Mouse (Mus musculus) frontal cortex, postnatal 36 days (tissue): ENCODE results near the gene Ambra1.
"Not testable (repeated sequence)": the region's sequence is repeated elsewhere in the genome, so short reads cannot be mapped to it uniquely, and the experiment has no call there.

Source experiments
- DNase-seq, 2 experiments: peaks; one replicate each; pipeline ENCODE4 v3.0.0; 2022; ENCODE audit warnings: low spot score in 2 of 2

The Ambra1 gene

GRCm38 (mm10) chr2:91729971-91730821 is at the start of gene Ambra1:
Gene Ambra1, plus strand, starts transcription at chr2:91730134.
- DNase-seq: peak; percentile 83 to 95

- DNase-seq: peak; percentile 49 to 71
These were observed 47.1 kb upstream of the Ambra1 start for GRCm38 (mm10) chr2:91682850-91683249.

GRCm38 (mm10) chr2:91683919-91684318 is 46.0 kb upstream of the Ambra1 start:
- no peak for DNase-seq

- peak in 1 of 2 experiments; percentile 44 for DNase-seq
These were observed 40.5 kb upstream of the Ambra1 start for GRCm38 (mm10) chr2:91689452-91689851.

- peak; percentile 34 to 55 for DNase-seq
These were observed 34.3 kb upstream of the Ambra1 start for GRCm38 (mm10) chr2:91695436-91696224.

GRCm38 (mm10) chr2:91696225-91696590 is 33.7 kb upstream of the Ambra1 start:
- no peak for DNase-seq

GRCm38 (mm10) chr2:91699225-91699624 is 30.7 kb upstream of the Ambra1 start:
- DNase-seq: no peak

- no peak for DNase-seq
These were observed 28.6 kb upstream of the Ambra1 start for GRCm38 (mm10) chr2:91701366-91701765.

- DNase-seq: no peak
These were observed 24.2 kb upstream of the Ambra1 start for GRCm38 (mm10) chr2:91705736-91706135.

GRCm38 (mm10) chr2:91706456-91706855 is 23.5 kb upstream of the Ambra1 start:
- no peak for DNase-seq

GRCm38 (mm10) chr2:91708361-91708760 is 21.6 kb upstream of the Ambra1 start:
- no peak for DNase-seq

- DNase-seq: peak; percentile 91 to 93
These were observed 19.4 kb upstream of the Ambra1 start, which contains the start of the genes Atg13 and Harbi1 for GRCm38 (mm10) chr2:91710272-91711234. Gene Atg13, minus strand, starts transcription at chr2:91710576. Gene Harbi1, plus strand, starts transcription at chr2:91710852.

GRCm38 (mm10) chr2:91711256-91711925 is 18.5 kb upstream of the Ambra1 start:
- DNase-seq: no peak

GRCm38 (mm10) chr2:91714921-91715320 is 15.0 kb upstream of the Ambra1 start:
- no peak for DNase-seq

- no peak for DNase-seq
These were observed 11.7 kb upstream of the Ambra1 start for GRCm38 (mm10) chr2:91718276-91718675.

GRCm38 (mm10) chr2:91723382-91723781 is 6.6 kb upstream of the Ambra1 start:
- DNase-seq: no peak

GRCm38 (mm10) chr2:91723951-91724350 is 6.0 kb upstream of the Ambra1 start:
- no peak for DNase-seq

- DNase-seq: no peak
These were observed 5.2 kb upstream of the Ambra1 start for GRCm38 (mm10) chr2:91724716-91725115.

- DNase-seq: not testable (repeated sequence)
These were observed 4.5 kb upstream of the Ambra1 start for GRCm38 (mm10) chr2:91725476-91725875.

- DNase-seq: no peak
These were observed 2.9 kb upstream of the Ambra1 start for GRCm38 (mm10) chr2:91727011-91727410.

GRCm38 (mm10) chr2:91729571-91729970 is 363 bp upstream of the Ambra1 start:
- no peak for DNase-seq
